Mouse (Mus musculus): ENCODE data around the gene Fbln1. TPM values are rescaled to one million over a fixed set of nuclear protein-coding genes. Genes with fewer than 3 reads are reported as not detected.

Fbln1 gene
- polyA plus RNA-seq (2012; ENCODE audit: insufficient read depth, insufficient read length, low replicate concordance, missing spikeins) = not detected in 2 replicates

DNA sequence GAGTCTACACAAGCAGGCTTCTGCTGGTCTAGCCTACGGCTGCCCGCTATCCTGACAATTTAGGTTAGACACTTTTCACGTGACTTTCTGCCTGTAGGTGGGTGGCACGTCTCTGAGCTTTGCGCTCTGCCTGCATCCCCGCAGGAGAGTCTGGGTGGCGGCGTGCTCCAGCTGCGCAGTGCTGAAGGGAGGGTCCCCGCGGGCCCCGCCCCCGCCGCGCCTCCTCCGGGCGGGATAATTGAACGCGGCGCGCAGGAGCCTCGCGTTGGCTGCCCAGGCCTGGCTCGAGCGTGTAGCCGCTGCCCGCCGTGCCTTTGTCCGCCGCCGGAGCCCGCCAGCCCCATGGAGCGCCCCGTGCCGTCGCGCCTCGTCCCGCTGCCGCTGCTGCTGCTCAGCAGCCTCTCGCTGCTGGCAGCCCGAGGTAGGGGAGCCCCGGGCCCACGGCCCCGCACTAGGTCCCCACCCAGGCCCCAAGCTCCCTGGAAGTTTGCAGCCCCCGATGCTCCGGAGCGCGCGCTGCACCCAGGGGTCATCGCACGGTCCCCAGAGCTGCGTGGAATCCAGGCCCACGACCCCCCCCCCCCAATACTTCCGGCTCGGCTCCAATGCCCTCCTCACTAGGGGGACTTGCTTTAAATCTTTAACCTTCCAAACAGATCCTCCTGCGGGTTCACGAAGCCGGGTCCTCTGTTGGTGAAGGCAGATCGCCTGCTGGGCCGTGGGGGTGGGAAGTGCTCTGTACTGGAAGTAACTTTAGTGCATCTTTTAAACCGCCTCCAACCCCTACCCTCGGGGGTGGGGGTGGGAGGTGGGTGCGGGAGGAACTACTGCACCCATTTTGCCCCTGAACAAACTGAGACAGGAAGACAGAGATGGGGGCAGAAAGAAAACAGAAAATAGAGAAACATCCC is at the start of gene Fbln1:
Gene Fbln1, plus strand, starts transcription at position 158 of the 911 bp plus-strand sequence.
- TF ChIP-seq POLR2A (IDR thresholded peaks at IDR 0.05; ENCODE audit: insufficient read depth, low read depth, low read length) (no peak), CTCF (IDR thresholded peaks at IDR 0.05; ENCODE audit: insufficient read depth, low read depth, low read length) (no peak)
- WGBS = 2% methylated on average over 64 of the region's 64 CpGs
- H3K4me3 ChIP-seq (ENCODE audit: insufficient read depth, low read depth, low read length) = peak within 1 kb of the TSS; percentile 54
- H3K4me1 ChIP-seq (ENCODE audit: control insufficient read depth, insufficient read depth, low read length) = peaks cover 26% of the 10 kb centered on the region
- H3K27ac ChIP-seq (ENCODE audit: insufficient read depth, low read depth, low read length) = no peak within 1 kb of the TSS

DNA sequence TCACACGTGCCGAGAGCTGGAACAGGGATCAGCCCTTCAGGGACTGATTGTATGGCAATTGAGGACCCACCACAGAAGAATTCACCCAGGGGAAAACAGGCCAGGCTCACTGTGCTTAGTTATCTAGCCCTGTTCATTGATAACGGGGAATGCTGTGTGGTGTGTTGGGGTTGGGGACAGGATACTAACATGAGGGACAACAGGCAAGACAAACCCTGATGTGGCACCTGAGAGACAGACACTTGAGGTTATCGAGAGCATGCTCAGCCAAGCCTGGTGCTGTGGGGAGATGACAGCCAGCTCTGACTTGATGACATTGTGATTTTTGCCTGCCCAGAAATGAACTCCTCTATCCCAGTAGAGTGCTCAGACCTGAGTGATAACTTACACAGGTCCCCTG is 49.6 kb upstream of the Fbln1 start:
- WGBS = 60% methylated on average over 4 of the region's 4 CpGs
- TF ChIP-seq POLR2A (IDR thresholded peaks at IDR 0.05; ENCODE audit: insufficient read depth, low read depth, low read length) = no peak
- no peak for TF ChIP-seq CTCF (IDR thresholded peaks at IDR 0.05; ENCODE audit: insufficient read depth, low read depth, low read length)
- Histone ChIP-seq H3K4me1 (ENCODE audit: control insufficient read depth, insufficient read depth, low read length) (no peaks in the 10 kb centered on the region), H3K4me3 (ENCODE audit: insufficient read depth, low read depth, low read length) (no peak overlapping the region), H3K27ac (ENCODE audit: insufficient read depth, low read depth, low read length) (no peak overlapping the region)

- H3K4me3 ChIP-seq (ENCODE audit: insufficient read depth, low read depth, low read length) = no peak overlapping the region
- peaks cover 3% of the 10 kb centered on the region for H3K4me1 ChIP-seq (ENCODE audit: control insufficient read depth, insufficient read depth, low read length)
- H3K27ac ChIP-seq (ENCODE audit: insufficient read depth, low read depth, low read length) = no peak overlapping the region
- TF ChIP-seq POLR2A (IDR thresholded peaks at IDR 0.05; ENCODE audit: insufficient read depth, low read depth, low read length) (no peak), CTCF (IDR thresholded peaks at IDR 0.05; ENCODE audit: insufficient read depth, low read depth, low read length) (no peak)
These were observed 44.3 kb upstream of the Fbln1 start for GRCm38 (mm10) chr15:85161416-85161815.

- H3K27ac ChIP-seq (ENCODE audit: insufficient read depth, low read depth, low read length) = no peak overlapping the region
- H3K4me1 ChIP-seq (ENCODE audit: control insufficient read depth, insufficient read depth, low read length) = peaks cover 11% of the 10 kb centered on the region
- H3K4me3 ChIP-seq (ENCODE audit: insufficient read depth, low read depth, low read length) = no peak overlapping the region
- no peak for TF ChIP-seq CTCF (IDR thresholded peaks at IDR 0.05; ENCODE audit: insufficient read depth, low read depth, low read length)
- no peak for TF ChIP-seq POLR2A (IDR thresholded peaks at IDR 0.05; ENCODE audit: insufficient read depth, low read depth, low read length)
- WGBS = 79% methylated on average over 21 of the region's 21 CpGs
These were observed 42.8 kb upstream of the Fbln1 start for GRCm38 (mm10) chr15:85162693-85163663.

DNA sequence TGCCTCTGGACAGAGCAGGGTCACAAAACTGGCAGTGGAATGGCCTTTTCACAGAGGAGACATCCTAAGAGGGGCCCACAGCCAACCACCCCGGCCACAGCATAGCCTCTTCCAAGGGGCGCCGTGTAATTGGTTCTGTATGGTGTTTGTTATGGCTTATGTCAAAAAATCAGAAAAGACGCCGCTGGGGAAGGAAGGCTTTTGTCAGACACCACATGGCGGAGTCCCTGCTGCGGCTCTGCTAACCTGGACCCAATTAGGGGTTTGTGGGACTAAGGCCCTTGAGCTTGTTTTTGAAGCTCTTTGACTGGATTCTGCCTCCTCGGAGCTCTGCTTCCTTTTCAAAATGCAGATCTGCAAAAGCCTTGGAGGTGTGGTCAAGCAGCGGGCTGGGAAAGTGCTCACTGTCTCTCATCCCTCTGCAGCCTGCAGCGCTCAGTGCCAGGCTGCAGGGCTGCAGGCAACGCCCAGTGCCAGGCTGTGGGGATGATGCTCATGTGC is 39.3 kb upstream of the Fbln1 start:
- Histone ChIP-seq H3K4me3 (ENCODE audit: insufficient read depth, low read depth, low read length) (no peak overlapping the region), H3K4me1 (ENCODE audit: control insufficient read depth, insufficient read depth, low read length) (peaks cover 17% of the 10 kb centered on the region), H3K27ac (ENCODE audit: insufficient read depth, low read depth, low read length) (no peak overlapping the region)
- no peak for TF ChIP-seq POLR2A (IDR thresholded peaks at IDR 0.05; ENCODE audit: insufficient read depth, low read depth, low read length)
- TF ChIP-seq CTCF (IDR thresholded peaks at IDR 0.05; ENCODE audit: insufficient read depth, low read depth, low read length) = no peak
- 42% methylated on average over 11 of the region's 11 CpGs for WGBS

GRCm38 (mm10) chr15:85167086-85167679 is 38.6 kb upstream of the Fbln1 start:
- no peak overlapping the region for H3K4me3 ChIP-seq (ENCODE audit: insufficient read depth, low read depth, low read length)
- peaks cover 17% of the 10 kb centered on the region for H3K4me1 ChIP-seq (ENCODE audit: control insufficient read depth, insufficient read depth, low read length)
- no peak overlapping the region for H3K27ac ChIP-seq (ENCODE audit: insufficient read depth, low read depth, low read length)
- WGBS = 53% methylated on average over 12 of the region's 12 CpGs
- TF ChIP-seq POLR2A (IDR thresholded peaks at IDR 0.05; ENCODE audit: insufficient read depth, low read depth, low read length) (no peak), CTCF (IDR thresholded peaks at IDR 0.05; ENCODE audit: insufficient read depth, low read depth, low read length) (no peak)

DNA sequence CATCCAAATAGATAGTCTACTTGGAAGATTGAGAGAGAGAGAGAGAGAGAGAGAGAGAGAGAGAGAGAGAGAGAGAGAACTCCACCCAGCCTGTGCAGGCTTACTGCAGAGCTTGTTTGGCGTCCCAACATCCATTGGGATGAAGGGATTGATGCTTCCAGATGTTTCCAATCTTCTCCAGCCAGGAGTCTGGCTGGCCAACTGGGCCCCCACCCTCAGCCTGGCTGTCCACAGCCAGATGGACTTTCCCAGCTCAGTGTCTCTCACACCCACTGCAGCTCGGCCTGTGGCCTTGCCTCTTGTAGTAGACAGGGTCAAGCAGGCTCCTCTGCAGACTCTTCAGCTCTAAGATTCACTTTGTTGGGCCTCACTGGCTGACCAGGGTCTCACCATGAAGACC is 33.7 kb upstream of the Fbln1 start:
- no peak overlapping the region for H3K4me3 ChIP-seq (ENCODE audit: insufficient read depth, low read depth, low read length)
- no peak overlapping the region for H3K27ac ChIP-seq (ENCODE audit: insufficient read depth, low read depth, low read length)
- TF ChIP-seq CTCF (IDR thresholded peaks at IDR 0.05; ENCODE audit: insufficient read depth, low read depth, low read length) (no peak), POLR2A (IDR thresholded peaks at IDR 0.05; ENCODE audit: insufficient read depth, low read depth, low read length) (no peak)
- WGBS = 98% methylated on average over 2 of the region's 2 CpGs
- H3K4me1 ChIP-seq (ENCODE audit: control insufficient read depth, insufficient read depth, low read length) = peaks cover 8% of the 10 kb centered on the region

DNA sequence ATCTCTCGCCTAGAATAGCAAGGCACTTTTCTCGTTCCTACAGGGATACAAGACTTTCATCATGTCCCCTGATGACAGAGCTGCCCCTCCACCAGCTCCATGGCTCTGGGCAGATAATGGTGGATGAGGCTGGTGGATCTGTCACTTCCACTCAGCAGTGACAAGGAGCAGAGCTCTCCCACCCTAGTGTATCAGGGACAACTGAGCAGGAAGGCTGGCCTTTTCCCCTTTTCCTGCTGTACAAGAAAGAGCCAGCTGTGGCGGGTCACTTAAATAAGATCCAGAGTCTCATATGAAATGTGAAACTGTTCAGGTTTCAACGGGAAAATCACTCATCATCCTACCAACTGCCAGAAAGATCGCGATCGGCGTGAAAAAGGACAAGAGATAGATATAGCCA is 32.3 kb upstream of the Fbln1 start:
- Histone ChIP-seq H3K4me3 (ENCODE audit: insufficient read depth, low read depth, low read length) (no peak overlapping the region), H3K27ac (ENCODE audit: insufficient read depth, low read depth, low read length) (no peak overlapping the region), H3K4me1 (ENCODE audit: control insufficient read depth, insufficient read depth, low read length) (peaks cover 6% of the 10 kb centered on the region; the same call in 1 of the 2 replicates)
- no peak for TF ChIP-seq CTCF (IDR thresholded peaks at IDR 0.05; ENCODE audit: insufficient read depth, low read depth, low read length)
- no peak for TF ChIP-seq POLR2A (IDR thresholded peaks at IDR 0.05; ENCODE audit: insufficient read depth, low read depth, low read length)
- WGBS = 94% methylated on average over 8 of the region's 8 CpGs

Data from olfactory bulb, adult 2 months (tissue).